Mouse (Mus musculus) heart, embryonic 12.5 days (tissue): Measurements from ENCODE around the gene Tenm3. TPM values are rescaled to one million over a fixed set of nuclear protein-coding genes. Genes with fewer than 3 reads are reported as not detected.

Source experiments
- ATAC-seq: fragments of 200-750 bp; cut with Nextera tagmentation; 2 replicates; pipeline ENCODE4 v1.8.0; 2017; ENCODE audit warnings: moderate TSS enrichment, moderate library complexity; ENCODE audit not compliant: insufficient number of reproducible peaks, low FRiP score
- H3K27ac ChIP-seq: fragments of 300-500 bp; sonication (generic); 2 replicates; pipeline ENCODE4 v1.5.1; 2016; ENCODE audit warnings: mild to moderate bottlenecking, moderate library complexity; ENCODE audit not compliant: poor library complexity, severe bottlenecking
- H3K27me3 ChIP-seq: fragments of 300-500 bp; sonication (generic); replicated peaks from 2 replicates; pipeline ENCODE4 v1.6.1; 2016; ENCODE audit warnings: mild to moderate bottlenecking, moderate library complexity
- H3K36me3 ChIP-seq: fragments of 300-500 bp; sonication (generic); 2 replicates; pipeline ENCODE4 v1.6.1; 2016; ENCODE audit warnings: mild to moderate bottlenecking, moderate library complexity
- H3K4me1 ChIP-seq: fragments of 300-500 bp; sonication (generic); replicated peaks from 2 replicates; pipeline ENCODE4 v1.6.1; 2016; ENCODE audit warnings: mild to moderate bottlenecking
- H3K4me2 ChIP-seq: fragments of 300-500 bp; sonication (generic); 2 replicates; pipeline ENCODE4 v1.6.1; 2016; ENCODE audit warnings: mild to moderate bottlenecking, moderate library complexity
- H3K4me3 ChIP-seq: fragments of 300-500 bp; sonication (generic); 2 replicates; pipeline ENCODE4 v1.5.1; 2016; ENCODE audit warnings: mild to moderate bottlenecking
- H3K9ac ChIP-seq: fragments of 300-500 bp; sonication (generic); 2 replicates; pipeline ENCODE4 v1.6.1; 2016; ENCODE audit warnings: mild to moderate bottlenecking, moderate library complexity
- H3K9me3 ChIP-seq: fragments of 300-500 bp; sonication (generic); replicated peaks from 2 replicates; pipeline ENCODE4 v1.6.1; 2016; ENCODE audit warnings: mild to moderate bottlenecking, moderate library complexity
- WGBS: fragments of 180-500 bp; shearing (Covaris S2); methylation state at CpG from one replicate; pipeline ENCODE4 v1.1.7; 2016; 5-methylcytosine and 5-hydroxymethylcytosine counted together
- polyA plus RNA-seq: library from polyadenylated mRNA; unstranded; fragments of >200 nt; fragmentation: Nextera tagmentation; extraction: Ambion mirVana; gene quantifications from 2 replicates; pipeline ENCODE4 v1.2.1, GENCODE M21; 2016

The Tenm3 gene
- polyA plus RNA-seq, 1 experiment from 2014 or later, result 15.2 TPM

DNA sequence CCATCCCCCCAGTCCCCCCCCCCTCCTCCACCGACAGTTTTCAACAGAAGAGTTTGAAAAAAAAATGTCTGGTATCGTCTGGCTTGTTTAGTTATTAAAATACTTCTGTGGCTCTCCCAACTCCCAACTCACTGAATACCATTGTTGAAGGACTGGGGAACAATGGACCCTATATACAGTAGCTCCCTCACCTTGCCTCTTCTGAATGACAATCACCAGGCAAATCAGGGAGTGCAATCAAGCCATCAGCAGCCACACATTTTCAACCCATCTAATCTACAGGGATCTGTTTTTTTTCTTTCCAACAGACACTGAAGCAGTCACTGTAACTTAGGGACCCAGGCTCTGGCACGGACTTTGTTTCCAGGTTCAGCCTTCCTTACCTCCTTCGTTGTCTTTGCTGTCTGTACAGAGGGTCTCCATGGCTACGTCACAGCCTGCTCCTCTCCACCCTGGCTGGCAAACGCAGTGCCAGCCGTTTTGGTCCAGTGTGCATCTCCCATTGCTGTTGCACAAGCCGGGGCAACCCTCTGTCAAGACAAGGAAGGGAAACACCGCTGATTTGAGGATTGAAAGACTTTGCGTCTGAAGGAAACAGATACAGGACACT, 533.4 kb downstream of the Tenm3 start:
- 54% methylated on average over 10 of the region's 10 CpGs for WGBS
- Histone ChIP-seq H3K4me2 (no peak overlapping the region), H3K9me3 (no peaks in the 10 kb centered on the region), H3K9ac (no peak overlapping the region), H3K4me3 (no peak overlapping the region), H3K36me3 (no peaks in the 10 kb centered on the region), H3K27me3 (no peaks in the 10 kb centered on the region), H3K27ac (no peak overlapping the region), H3K4me1 (peaks cover 26% of the 10 kb centered on the region)
- no peak for ATAC-seq

DNA sequence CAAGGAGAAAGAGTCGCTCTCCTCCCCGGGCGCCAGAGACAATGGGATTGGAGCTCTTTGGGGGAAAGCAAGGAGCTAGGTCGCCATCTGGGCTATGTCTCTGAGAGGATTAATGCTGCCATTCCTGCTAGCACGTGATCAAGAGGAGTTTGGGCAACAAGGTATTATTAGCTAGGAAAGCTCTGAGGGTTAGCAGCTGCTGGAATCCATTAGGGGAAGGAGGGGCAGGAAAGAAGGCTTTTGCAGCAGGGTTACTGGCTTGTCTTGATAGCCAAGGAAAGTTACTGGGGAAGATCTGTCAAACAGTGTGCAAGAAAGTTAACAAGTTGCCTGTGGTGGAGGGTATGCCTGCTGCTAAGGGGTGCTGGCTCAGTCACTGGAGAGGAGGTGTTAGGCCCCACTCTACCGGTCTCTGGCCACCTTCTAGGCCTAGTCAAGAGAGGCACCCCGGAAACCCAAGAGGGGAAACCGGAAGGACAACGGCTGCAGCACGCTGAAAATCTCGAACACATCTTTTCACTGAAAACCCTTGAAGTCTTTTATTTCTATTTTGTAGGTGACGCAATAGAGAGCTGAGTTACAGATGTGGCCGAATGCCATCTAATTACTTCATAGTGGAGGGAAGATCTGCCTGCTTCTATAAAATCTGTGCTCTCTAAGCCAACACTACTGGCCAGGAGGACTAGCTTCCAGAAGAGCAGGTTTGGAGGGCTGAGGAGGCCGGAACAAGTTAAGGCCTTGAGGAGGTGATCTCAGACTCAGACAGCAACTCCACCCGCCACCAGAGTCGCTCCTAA, 534.4 kb downstream of the Tenm3 start:
- Histone ChIP-seq H3K4me2 (0 out of 2 replicates have a peak overlapping the region, but pooled peaks have one; percentile 5), H3K9ac (no peak overlapping the region), H3K9me3 (no peaks in the 10 kb centered on the region), H3K27me3 (no peaks in the 10 kb centered on the region), H3K27ac (no peak overlapping the region), H3K4me1 (peaks cover 26% of the 10 kb centered on the region), H3K4me3 (no peak overlapping the region), H3K36me3 (no peaks in the 10 kb centered on the region)
- 41% methylated on average over 16 of the region's 16 CpGs for WGBS
- no peak for ATAC-seq

DNA sequence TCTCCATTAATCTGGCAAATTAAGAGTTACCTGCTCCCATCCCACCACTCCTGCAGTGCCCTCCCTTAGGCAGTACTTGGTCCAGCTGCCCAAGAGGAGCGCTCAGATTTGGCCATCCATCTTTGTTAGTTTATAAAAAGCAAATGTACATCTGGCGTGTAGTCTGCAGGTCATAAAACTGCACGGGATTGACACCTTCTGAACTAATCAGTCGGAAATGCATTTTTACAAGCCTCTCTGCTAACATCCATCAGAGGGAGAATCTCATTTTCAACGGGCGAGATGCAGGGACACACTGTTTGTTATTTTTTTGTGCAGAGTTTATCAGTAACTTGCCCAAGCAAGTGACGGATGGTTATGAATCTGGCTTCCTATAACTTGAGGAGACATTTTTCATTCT, 539.5 kb downstream of the Tenm3 start:
- no peak overlapping the region for H3K4me2 ChIP-seq
- no peaks in the 10 kb centered on the region for H3K9me3 ChIP-seq
- peaks cover 7% of the 10 kb centered on the region for H3K4me1 ChIP-seq
- H3K27me3 ChIP-seq, result no peaks in the 10 kb centered on the region
- WGBS, result 70% methylated on average over 7 of the region's 7 CpGs
- 0 out of 2 replicates have a peak, but pooled peaks cover 2% of the 10 kb centered on the region for H3K36me3 ChIP-seq
- no peak overlapping the region for H3K9ac ChIP-seq
- H3K4me3 ChIP-seq, result no peak overlapping the region
- no peak overlapping the region for H3K27ac ChIP-seq
- ATAC-seq, result no peak

DNA sequence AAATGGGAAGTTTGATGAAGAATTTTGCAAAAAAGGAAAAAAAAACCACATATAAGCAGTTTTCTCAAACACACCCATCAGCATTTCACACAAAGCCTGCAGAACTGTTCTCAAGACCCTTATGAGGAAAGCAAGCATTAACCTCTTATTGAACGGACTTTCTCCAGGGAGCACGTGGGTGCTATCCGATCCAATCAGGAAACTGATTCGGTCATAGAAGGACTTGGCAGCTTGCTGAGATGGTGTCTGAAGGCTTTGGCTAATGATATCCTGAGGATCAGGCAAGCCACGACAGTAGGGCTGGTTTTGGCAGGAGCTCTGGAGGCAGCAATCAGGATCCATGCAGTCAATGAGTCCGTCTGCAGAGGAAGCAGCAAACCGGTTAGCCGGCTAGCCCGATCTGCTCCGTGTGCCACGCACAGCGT, 543.1 kb downstream of the Tenm3 start:
- Histone ChIP-seq H3K4me3 (no peak overlapping the region), H3K9ac (no peak overlapping the region), H3K36me3 (0 out of 2 replicates have a peak, but pooled peaks cover 7% of the 10 kb centered on the region), H3K4me2 (no peak overlapping the region), H3K27ac (no peak overlapping the region), H3K27me3 (no peaks in the 10 kb centered on the region), H3K4me1 (no peaks in the 10 kb centered on the region), H3K9me3 (no peaks in the 10 kb centered on the region)
- 71% methylated on average over 12 of the region's 12 CpGs for WGBS
- no peak for ATAC-seq

DNA sequence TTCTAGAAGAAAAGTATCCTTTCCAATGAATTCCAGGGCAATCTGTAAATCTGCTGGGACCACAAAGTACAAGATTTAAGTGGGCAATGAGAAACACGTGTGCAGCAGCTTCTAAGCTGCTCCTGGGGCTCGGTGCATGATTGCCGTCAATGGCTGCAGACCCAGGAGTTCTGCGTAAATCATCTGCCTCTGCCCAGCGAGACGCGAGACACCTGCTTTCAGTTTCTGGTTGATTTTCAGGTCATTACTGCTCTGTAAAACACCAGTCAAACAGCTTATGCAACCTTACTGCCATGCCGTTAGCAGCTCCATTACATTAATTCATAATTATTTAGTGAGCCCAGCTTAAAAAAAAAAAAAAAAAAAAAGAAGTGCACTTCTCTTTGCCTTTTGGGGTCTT, 543.7 kb downstream of the Tenm3 start:
- H3K36me3 ChIP-seq, result 0 out of 2 replicates have a peak, but pooled peaks cover 12% of the 10 kb centered on the region
- no peak overlapping the region for H3K4me3 ChIP-seq
- no peak overlapping the region for H3K4me2 ChIP-seq
- H3K27ac ChIP-seq, result no peak overlapping the region
- 76% methylated on average over 8 of the region's 8 CpGs for WGBS
- H3K9ac ChIP-seq, result no peak overlapping the region
- no peak for ATAC-seq
- no peaks in the 10 kb centered on the region for H3K4me1 ChIP-seq
- H3K9me3 ChIP-seq, result 0 out of 2 replicates have a peak, but pooled peaks cover 2% of the 10 kb centered on the region
- no peaks in the 10 kb centered on the region for H3K27me3 ChIP-seq

DNA sequence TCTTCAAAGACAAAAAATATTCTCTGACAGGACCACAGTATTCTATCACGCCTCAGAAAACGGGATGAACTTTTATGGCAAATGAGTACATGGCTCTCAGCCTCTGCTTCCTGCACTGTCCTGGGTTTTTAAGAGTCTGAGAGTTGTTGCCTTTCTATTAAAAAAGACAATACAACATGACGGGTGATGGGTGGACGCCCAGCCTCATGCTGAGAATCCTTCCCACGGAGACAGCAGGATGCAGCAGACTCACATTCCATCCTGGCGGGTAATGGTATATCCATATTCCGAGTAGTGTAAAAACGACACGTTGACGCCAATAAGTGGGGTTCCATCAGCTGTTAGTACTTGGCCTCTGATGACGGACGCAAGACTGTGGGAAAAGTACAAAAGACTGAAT, 544.4 kb downstream of the Tenm3 start:
- 76% methylated on average over 12 of the region's 12 CpGs for WGBS
- Histone ChIP-seq H3K27ac (no peak overlapping the region), H3K4me1 (no peaks in the 10 kb centered on the region), H3K9ac (no peak overlapping the region), H3K4me2 (no peak overlapping the region), H3K27me3 (no peaks in the 10 kb centered on the region), H3K9me3 (0 out of 2 replicates have a peak, but pooled peaks cover 2% of the 10 kb centered on the region), H3K36me3 (0 out of 2 replicates have a peak, but pooled peaks cover 12% of the 10 kb centered on the region), H3K4me3 (no peak overlapping the region)
- no peak for ATAC-seq

DNA sequence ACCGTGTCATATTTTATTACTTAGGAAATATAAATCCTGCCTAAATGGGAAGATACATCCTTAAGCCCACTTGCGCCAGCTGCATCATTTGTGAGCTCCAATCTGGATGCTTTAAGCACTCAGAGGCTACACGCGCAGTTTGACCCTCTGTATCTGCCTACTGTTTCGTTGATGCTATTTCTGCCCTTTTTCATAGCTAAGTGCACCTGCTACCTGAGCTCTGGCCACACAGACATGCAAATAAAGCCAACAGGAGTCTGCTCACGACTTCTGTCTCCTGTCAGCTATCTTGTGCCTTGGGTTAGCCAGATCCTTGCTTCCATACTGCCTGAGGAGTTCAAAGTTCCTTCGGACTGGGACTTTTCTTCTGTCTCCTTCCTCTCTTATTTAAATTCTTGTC, 547.4 kb downstream of the Tenm3 start:
- WGBS, result 88% methylated on average over 7 of the region's 7 CpGs
- Histone ChIP-seq H3K9me3 (0 out of 2 replicates have a peak, but pooled peaks cover 4% of the 10 kb centered on the region), H3K4me1 (no peaks in the 10 kb centered on the region), H3K4me3 (no peak overlapping the region), H3K27me3 (no peaks in the 10 kb centered on the region), H3K36me3 (peaks cover 31% of the 10 kb centered on the region), H3K4me2 (no peak overlapping the region), H3K27ac (no peak overlapping the region), H3K9ac (no peak overlapping the region)
- no peak for ATAC-seq

DNA sequence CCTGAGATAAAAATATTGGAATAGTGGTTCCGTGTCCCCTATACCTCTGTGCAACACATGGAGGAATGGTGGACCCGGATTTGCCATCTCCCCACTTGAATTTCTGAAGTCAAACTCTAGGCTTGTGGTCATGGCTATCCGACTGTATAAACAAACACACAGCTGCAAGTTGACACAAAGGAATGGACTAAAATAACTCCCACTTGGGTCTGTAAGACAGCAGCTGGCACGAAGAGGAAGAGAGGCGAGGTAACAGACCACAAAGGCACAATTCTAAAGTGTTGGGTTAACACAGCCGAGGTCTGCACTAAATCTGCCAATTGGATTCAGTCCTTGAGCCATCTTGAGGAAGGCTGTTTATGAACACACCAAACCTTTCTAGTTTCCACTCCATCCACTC, 548.2 kb downstream of the Tenm3 start:
- no peak overlapping the region for H3K4me3 ChIP-seq
- no peak overlapping the region for H3K9ac ChIP-seq
- ATAC-seq, result no peak
- H3K27me3 ChIP-seq, result no peaks in the 10 kb centered on the region
- peaks cover 33% of the 10 kb centered on the region for H3K36me3 ChIP-seq
- H3K4me2 ChIP-seq, result no peak overlapping the region
- no peaks in the 10 kb centered on the region for H3K4me1 ChIP-seq
- 0 out of 2 replicates have a peak, but pooled peaks cover 4% of the 10 kb centered on the region for H3K9me3 ChIP-seq
- no peak overlapping the region for H3K27ac ChIP-seq
- 73% methylated on average over 6 of the region's 6 CpGs for WGBS

DNA sequence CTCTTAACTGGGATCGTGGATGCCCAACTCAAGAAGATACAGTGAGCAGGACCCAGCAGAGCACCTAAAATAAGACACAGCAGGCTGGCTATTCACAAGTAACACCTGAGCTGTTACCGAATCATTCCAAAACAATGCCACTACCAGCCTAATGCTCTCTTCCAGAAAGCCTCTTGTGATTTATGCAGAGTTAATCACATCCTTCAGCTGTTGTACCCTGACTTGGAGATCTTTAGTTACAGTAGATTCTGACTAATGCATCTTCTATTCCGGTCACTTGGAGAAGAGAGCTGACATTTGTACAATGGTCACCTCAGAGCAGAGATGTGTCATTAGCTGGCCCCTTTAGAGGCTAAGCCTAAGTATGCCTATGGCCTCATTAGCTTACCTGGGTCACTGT, 550.0 kb downstream of the Tenm3 start:
- Histone ChIP-seq H3K27me3 (no peaks in the 10 kb centered on the region), H3K9me3 (0 out of 2 replicates have a peak, but pooled peaks cover 4% of the 10 kb centered on the region), H3K9ac (no peak overlapping the region), H3K36me3 (peaks cover 31% of the 10 kb centered on the region), H3K4me1 (no peaks in the 10 kb centered on the region; the same call in 1 of the 2 replicates), H3K4me2 (no peak overlapping the region), H3K4me3 (no peak overlapping the region), H3K27ac (no peak overlapping the region)
- ATAC-seq, result no peak
- WGBS, result 86% methylated on average over 3 of the region's 3 CpGs

DNA sequence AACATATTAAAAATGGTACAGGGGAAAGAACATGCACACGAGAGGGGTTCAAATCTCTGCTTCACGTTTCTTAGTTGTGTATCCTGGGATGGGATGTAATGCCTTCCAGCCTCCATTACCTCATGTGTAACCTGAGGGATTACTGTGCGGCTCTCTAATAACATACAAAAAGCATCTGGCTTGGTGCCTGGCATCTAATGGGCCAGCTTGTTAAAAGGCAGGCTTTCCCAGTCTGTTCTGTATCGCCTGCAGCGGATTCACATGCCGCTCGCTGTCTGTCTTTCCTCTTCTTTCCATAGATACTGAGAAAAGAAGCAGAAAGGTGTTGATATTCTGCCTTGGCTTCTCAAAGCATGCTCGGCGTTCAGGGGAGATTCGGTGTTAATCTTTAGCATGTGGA, 558.3 kb downstream of the Tenm3 start:
- no peak overlapping the region for H3K9ac ChIP-seq
- peaks cover 21% of the 10 kb centered on the region for H3K4me1 ChIP-seq
- no peaks in the 10 kb centered on the region for H3K27me3 ChIP-seq
- no peak overlapping the region for H3K4me2 ChIP-seq
- ATAC-seq, result no peak
- no peak overlapping the region for H3K4me3 ChIP-seq
- no peaks in the 10 kb centered on the region for H3K9me3 ChIP-seq
- 71% methylated on average over 10 of the region's 10 CpGs for WGBS
- no peaks in the 10 kb centered on the region for H3K36me3 ChIP-seq
- H3K27ac ChIP-seq, result no peak overlapping the region

DNA sequence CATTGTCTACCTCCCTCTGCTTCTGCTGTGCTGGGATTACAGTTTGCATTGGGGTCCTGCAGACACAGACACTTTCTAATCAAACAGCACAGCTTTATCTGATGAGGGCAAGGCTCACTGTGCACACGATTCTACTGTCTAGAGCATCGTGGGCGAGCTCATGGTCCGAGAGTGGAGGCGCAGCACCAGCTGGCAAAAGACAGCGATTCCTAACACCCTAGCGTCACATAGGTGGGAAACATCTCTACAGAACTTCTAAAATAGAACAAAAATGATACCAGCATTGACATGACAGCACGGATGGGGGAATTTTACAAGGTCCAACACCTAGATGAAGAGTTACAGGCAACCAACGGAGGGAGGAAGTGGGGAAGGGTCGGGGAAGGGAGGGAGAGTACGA, 561.9 kb downstream of the Tenm3 start:
- Histone ChIP-seq H3K9me3 (no peaks in the 10 kb centered on the region), H3K4me1 (peaks cover 14% of the 10 kb centered on the region), H3K4me2 (no peak overlapping the region), H3K27ac (no peak overlapping the region), H3K36me3 (peaks cover 11% of the 10 kb centered on the region), H3K27me3 (no peaks in the 10 kb centered on the region), H3K9ac (no peak overlapping the region), H3K4me3 (no peak overlapping the region)
- 80% methylated on average over 11 of the region's 11 CpGs for WGBS
- no peak for ATAC-seq
